Mouse (Mus musculus): Measurements from ENCODE around the gene Rnps1.

Rnps1 gene

DNA sequence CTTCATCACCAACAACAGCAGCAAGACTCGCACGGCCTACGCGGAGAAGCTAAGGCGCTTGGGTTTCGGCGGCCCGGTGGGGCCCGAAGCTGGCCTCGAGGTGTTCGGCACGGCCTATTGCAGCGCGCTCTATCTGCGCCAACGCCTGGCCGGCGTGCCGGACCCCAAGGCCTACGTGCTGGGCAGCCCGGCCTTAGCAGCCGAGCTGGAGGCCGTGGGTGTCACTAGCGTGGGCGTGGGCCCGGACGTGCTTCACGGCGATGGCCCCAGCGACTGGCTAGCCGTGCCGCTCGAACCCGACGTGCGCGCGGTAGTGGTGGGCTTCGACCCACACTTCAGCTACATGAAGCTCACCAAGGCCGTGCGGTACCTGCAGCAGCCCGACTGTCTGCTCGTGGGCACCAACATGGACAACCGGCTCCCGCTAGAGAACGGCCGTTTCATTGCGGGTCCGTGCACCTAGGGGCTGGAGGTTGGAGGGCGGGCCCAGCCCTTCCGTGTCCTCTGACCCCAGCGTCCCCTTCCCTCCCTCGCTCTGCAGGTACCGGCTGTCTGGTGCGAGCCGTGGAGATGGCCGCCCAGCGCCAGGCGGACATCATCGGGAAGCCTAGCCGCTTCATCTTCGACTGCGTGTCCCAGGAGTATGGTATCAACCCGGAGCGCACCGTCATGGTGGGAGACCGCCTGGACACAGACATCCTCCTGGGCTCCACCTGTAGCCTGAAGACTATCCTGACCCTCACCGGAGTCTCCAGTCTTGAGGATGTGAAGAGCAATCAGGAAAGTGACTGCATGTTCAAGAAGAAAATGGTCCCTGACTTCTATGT, 56.5 kb downstream of the Rnps1 start:
- peak; percentile 27 to 55 for DNase-seq

DNA sequence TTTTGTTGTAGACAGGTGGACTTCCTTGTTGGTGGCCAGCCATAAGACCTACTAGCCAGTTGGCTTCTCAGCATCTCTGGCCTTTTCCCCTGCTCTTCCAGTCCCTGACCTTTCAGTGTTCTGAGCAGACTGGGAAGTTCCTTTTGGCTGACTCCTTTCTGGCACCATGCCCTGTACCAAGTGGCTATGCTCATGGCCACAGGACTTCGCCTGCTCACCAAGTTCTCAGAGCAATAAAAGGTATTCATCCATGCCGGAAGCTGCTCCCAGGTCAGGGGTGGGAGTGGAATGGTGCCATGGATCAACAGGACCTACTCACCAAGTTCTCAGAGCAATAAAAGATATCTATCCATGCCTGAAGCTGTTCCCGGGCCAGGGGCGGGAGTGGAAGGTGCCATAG, 58.1 kb downstream of the Rnps1 start:
- peak; percentile 91 to 95 for DNase-seq

DNA sequence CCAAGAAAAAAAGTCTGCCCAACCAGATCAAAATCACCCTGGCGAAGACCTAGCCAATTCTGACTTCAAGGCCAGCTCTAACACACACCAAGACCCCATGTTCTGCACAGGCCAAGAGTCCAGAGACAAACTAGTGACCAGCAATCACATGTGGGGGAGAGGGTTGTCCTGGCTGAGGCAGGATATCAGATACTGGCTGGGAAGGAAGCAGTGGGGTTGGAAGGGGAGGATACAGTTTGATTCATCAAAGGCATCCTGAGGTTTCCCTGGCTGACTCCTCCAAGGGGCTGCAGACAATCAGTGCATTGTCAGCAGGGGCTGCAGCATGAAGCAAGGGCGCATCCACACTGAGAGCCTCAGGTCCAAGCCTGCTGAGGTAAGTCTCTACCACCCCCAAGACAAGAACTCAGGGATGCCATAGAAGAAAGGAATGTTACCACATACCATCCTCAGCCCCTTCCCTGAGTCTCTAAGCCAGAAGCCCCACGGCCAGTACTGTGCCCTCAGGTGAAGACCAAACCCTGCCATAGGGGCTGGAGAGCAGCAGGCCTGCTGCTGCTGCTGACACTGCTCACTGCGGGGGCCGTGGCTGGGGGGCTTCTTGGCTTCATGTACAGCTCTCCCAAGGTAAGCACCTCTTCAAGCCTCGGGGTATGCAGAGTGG, 59.4 kb downstream of the Rnps1 start, which contains the start of gene Bricd5:
Gene Bricd5, plus strand, starts transcription at position 273 of the 664 bp plus-strand sequence.
- DNase-seq: no peak

DNA sequence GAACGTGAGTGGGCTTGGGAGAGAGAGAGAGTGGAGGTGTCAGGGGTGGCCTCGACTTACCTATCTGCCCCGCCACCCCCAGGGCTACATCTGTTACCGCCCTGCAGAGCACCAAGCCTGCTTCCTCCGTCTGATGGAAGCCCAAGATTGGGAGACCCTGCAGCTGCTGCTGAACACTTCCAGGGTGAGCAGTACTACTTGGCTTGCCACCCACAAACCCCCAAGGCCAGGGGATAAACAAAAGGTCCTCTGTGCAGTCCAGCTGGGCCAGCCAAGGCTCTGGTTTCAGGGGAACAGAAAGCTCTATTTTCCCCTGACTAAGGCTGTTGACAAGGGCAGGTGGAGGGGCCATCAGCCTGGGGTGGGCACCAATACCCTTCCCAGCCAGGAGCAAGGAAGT, 60.2 kb downstream of the Rnps1 start:
- DNase-seq: no peak
